Mouse (Mus musculus) forebrain, embryonic 14.5 days (tissue): ENCODE data around the gene Vps8. TPM values are rescaled to one million over a fixed set of nuclear protein-coding genes. Genes with fewer than 3 reads are reported as not detected.

ENCODE experiments used
- ATAC-seq: fragments of 200-750 bp; cut with Nextera tagmentation; 2 replicates; pipeline ENCODE4 v1.8.0; 2017; ENCODE audit warnings: mild to moderate bottlenecking, moderate library complexity
- DNase-seq: peaks from one replicate; pipeline ENCODE4 v3.0.0-alpha.2; 2015; ENCODE audit warnings: low spot score
- H3K27ac ChIP-seq: fragments of 300-500 bp; sonication (generic); 2 replicates; pipeline ENCODE4 v1.5.1; 2014; ENCODE audit warnings: low read depth, mild to moderate bottlenecking, control low read depth, low read length, moderate library complexity
- H3K27me3 ChIP-seq: fragments of 300-500 bp; sonication (generic); replicated peaks from 2 replicates; pipeline ENCODE4 v1.6.1; 2014; ENCODE audit warnings: low read length, control low read depth, mixed read lengths; ENCODE audit not compliant: control insufficient read depth, insufficient read depth
- H3K36me3 ChIP-seq: fragments of 300-500 bp; sonication (generic); 2 replicates; pipeline ENCODE4 v1.6.1; 2014; ENCODE audit warnings: low read length, control low read depth; ENCODE audit not compliant: control insufficient read depth, insufficient read depth
- H3K4me1 ChIP-seq: fragments of 300-500 bp; sonication (generic); 2 replicates; pipeline ENCODE4 v1.6.1; 2014; ENCODE audit warnings: antibody characterized with exemption, low read length, control low read depth; ENCODE audit not compliant: control insufficient read depth, insufficient read depth
- H3K4me2 ChIP-seq: fragments of 300-500 bp; sonication (generic); 2 replicates; pipeline ENCODE4 v1.6.1; 2014; ENCODE audit warnings: mild to moderate bottlenecking, control low read depth, low read length
- H3K4me3 ChIP-seq: fragments of 300-500 bp; sonication (generic); 2 replicates; pipeline ENCODE4 v1.5.1; 2014; ENCODE audit warnings: low read depth, low read length, control low read depth
- H3K9ac ChIP-seq: fragments of 300-500 bp; sonication (generic); 2 replicates; pipeline ENCODE4 v1.6.1; 2014; ENCODE audit warnings: mild to moderate bottlenecking, low read length, control low read depth, moderate library complexity
- H3K9me3 ChIP-seq: fragments of 300-500 bp; sonication (generic); replicated peaks from 2 replicates; pipeline ENCODE4 v1.6.1; 2016; ENCODE audit warnings: low read length, control low read depth, mixed read lengths; ENCODE audit not compliant: control insufficient read depth
- WGBS: fragments of 180-500 bp; shearing (Covaris S2); extraction: QIAGEN DNeasy Blood & Tissue Kit; methylation state at CpG from one replicate; pipeline ENCODE4 v1.1.7; 2014; 5-methylcytosine and 5-hydroxymethylcytosine counted together
- polyA plus RNA-seq: library from polyadenylated mRNA; unstranded; fragments of >200 nt; fragmentation: Nextera tagmentation; extraction: Ambion mirVana; gene quantifications from 2 replicates; pipeline ENCODE4 v1.2.1, GENCODE M21; 2014

Gene Vps8
- 33.0 and 36.9 TPM in 2 replicates for polyA plus RNA-seq

- ATAC-seq (peak; percentile 99), DNase-seq (peak; percentile 95)
- H3K36me3 ChIP-seq = no peaks in the 10 kb centered on the region
- peak within 1 kb of the TSS; percentile 96 for H3K4me2 ChIP-seq
- peak within 1 kb of the TSS; percentile 82 for H3K4me3 ChIP-seq
- H3K9me3 ChIP-seq = no peaks in the 10 kb centered on the region
- H3K4me1 ChIP-seq = peaks cover 7% of the 10 kb centered on the region
- WGBS = under 1% methylated on average over 51 of the region's 71 CpGs
- H3K27ac ChIP-seq = no peak within 1 kb of the TSS
- H3K9ac ChIP-seq = peak within 1 kb of the TSS; percentile 85
- H3K27me3 ChIP-seq = no peaks in the 10 kb centered on the region
Measured at GRCm38 (mm10) chr16:21422645-21423545, at the start of gene Vps8. TSS of gene Vps8 (plus strand) at chr16:21423118.

- 70% methylated on average over 7 of the region's 7 CpGs for WGBS
- H3K9me3 ChIP-seq = no peaks in the 10 kb centered on the region
- H3K4me2 ChIP-seq = no peak overlapping the region
- 0 out of 2 replicates have a peak, but pooled peaks cover 3% of the 10 kb centered on the region for H3K27me3 ChIP-seq
- peaks cover 3% of the 10 kb centered on the region for H3K4me1 ChIP-seq
- no peak overlapping the region for H3K9ac ChIP-seq
- H3K4me3 ChIP-seq = no peak overlapping the region
- DNase-seq = peak; percentile 25
- H3K36me3 ChIP-seq = no peaks in the 10 kb centered on the region
- no peak for ATAC-seq
- 0 out of 2 replicates have a peak overlapping the region, but pooled peaks have one; percentile 21 for H3K27ac ChIP-seq
Measured at GRCm38 (mm10) chr16:21373316-21373960, 49.5 kb upstream of the Vps8 start.

GRCm38 (mm10) chr16:21374067-21374466 lies 48.9 kb upstream of the Vps8 start:
- no peak overlapping the region for H3K9ac ChIP-seq
- no peak overlapping the region for H3K4me3 ChIP-seq
- DNase-seq (no peak), ATAC-seq (no peak)
- no peaks in the 10 kb centered on the region for H3K36me3 ChIP-seq
- H3K9me3 ChIP-seq = no peaks in the 10 kb centered on the region
- 0 out of 2 replicates have a peak, but pooled peaks cover 3% of the 10 kb centered on the region for H3K27me3 ChIP-seq
- H3K4me2 ChIP-seq = no peak overlapping the region
- WGBS = 82% methylated on average over 4 of the region's 6 CpGs
- peaks cover 3% of the 10 kb centered on the region for H3K4me1 ChIP-seq
- no peak overlapping the region for H3K27ac ChIP-seq

- no peak overlapping the region for H3K27ac ChIP-seq
- no peaks in the 10 kb centered on the region for H3K36me3 ChIP-seq
- H3K4me2 ChIP-seq = no peak overlapping the region
- no peak overlapping the region for H3K4me3 ChIP-seq
- no peak overlapping the region for H3K9ac ChIP-seq
- peaks cover 3% of the 10 kb centered on the region for H3K4me1 ChIP-seq
- 85% methylated on average over 8 of the region's 8 CpGs for WGBS
- no peaks in the 10 kb centered on the region for H3K9me3 ChIP-seq
- ATAC-seq = no peak
- H3K27me3 ChIP-seq = 0 out of 2 replicates have a peak, but pooled peaks cover 3% of the 10 kb centered on the region
- no peak for DNase-seq
Measured at GRCm38 (mm10) chr16:21375147-21375546, 47.8 kb upstream of the Vps8 start.

- Histone ChIP-seq H3K9ac (no peak overlapping the region), H3K27me3 (0 out of 2 replicates have a peak, but pooled peaks cover 3% of the 10 kb centered on the region), H3K27ac (no peak overlapping the region), H3K4me1 (peaks cover 3% of the 10 kb centered on the region), H3K4me2 (no peak overlapping the region), H3K4me3 (no peak overlapping the region), H3K36me3 (no peaks in the 10 kb centered on the region), H3K9me3 (no peaks in the 10 kb centered on the region)
- ATAC-seq (no peak), DNase-seq (no peak)
- WGBS = 83% methylated on average over 8 of the region's 8 CpGs
Measured at GRCm38 (mm10) chr16:21376316-21376715, 46.6 kb upstream of the Vps8 start.

GRCm38 (mm10) chr16:21376949-21377604 lies 45.8 kb upstream of the Vps8 start:
- Histone ChIP-seq H3K4me3 (no peak overlapping the region), H3K4me2 (no peak overlapping the region), H3K27ac (0 out of 2 replicates have a peak overlapping the region, but pooled peaks have one; percentile 21), H3K9ac (no peak overlapping the region), H3K4me1 (peaks cover 3% of the 10 kb centered on the region), H3K27me3 (0 out of 2 replicates have a peak, but pooled peaks cover 3% of the 10 kb centered on the region), H3K9me3 (no peaks in the 10 kb centered on the region), H3K36me3 (no peaks in the 10 kb centered on the region)
- DNase-seq = no peak
- no peak for ATAC-seq
- 33% methylated on average over 7 of the region's 7 CpGs for WGBS

- H3K36me3 ChIP-seq = no peaks in the 10 kb centered on the region
- H3K9me3 ChIP-seq = no peaks in the 10 kb centered on the region
- H3K9ac ChIP-seq = no peak overlapping the region
- ATAC-seq (peak; percentile 48; the same call in 1 of the 2 replicates), DNase-seq (peak; percentile 37)
- H3K4me3 ChIP-seq = no peak overlapping the region
- H3K4me2 ChIP-seq = no peak overlapping the region
- H3K4me1 ChIP-seq = peaks cover 3% of the 10 kb centered on the region
- H3K27ac ChIP-seq = no peak overlapping the region
- H3K27me3 ChIP-seq = 0 out of 2 replicates have a peak, but pooled peaks cover 3% of the 10 kb centered on the region
- 43% methylated on average over 4 of the region's 4 CpGs for WGBS
Measured at GRCm38 (mm10) chr16:21377605-21377968, 45.3 kb upstream of the Vps8 start.

- Histone ChIP-seq H3K9me3 (no peaks in the 10 kb centered on the region), H3K27ac (no peak overlapping the region), H3K4me3 (no peak overlapping the region), H3K4me1 (peaks cover 3% of the 10 kb centered on the region), H3K4me2 (no peak overlapping the region), H3K27me3 (0 out of 2 replicates have a peak, but pooled peaks cover 3% of the 10 kb centered on the region), H3K9ac (no peak overlapping the region), H3K36me3 (no peaks in the 10 kb centered on the region)
- 75% methylated on average over 1 of the region's 1 CpGs for WGBS
- DNase-seq = no peak
- ATAC-seq = no peak
Measured at GRCm38 (mm10) chr16:21381469-21381868, 41.4 kb upstream of the Vps8 start.
